Mouse (Mus musculus): ENCODE data around the gene Mitf. TPM values are rescaled to one million over a fixed set of nuclear protein-coding genes. Genes with fewer than 3 reads are reported as not detected.

Mitf gene
- polyA plus RNA-seq, 1 experiment = 6.1 TPM

DNA sequence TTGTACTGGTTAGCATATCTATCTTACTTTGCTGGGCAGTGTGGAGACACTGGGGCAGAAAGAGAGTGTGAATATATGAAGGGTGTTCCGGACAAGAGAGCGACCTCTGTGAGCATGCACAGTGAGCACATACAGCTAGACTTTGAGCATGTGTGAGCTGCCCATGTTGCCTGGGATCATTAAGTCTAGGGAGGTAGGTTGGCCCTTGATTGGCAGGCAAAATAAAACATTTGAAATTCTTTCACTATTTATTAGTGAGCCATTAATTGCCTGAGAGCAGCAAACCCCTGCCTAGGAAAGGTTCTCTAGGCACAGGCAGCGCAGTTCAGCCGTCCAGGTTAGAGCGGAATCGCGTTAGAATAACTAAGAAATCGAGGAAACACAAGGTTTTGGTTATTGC is 107.9 kb downstream of the Mitf start:
- 84% methylated on average over 8 of the region's 8 CpGs for WGBS
- Histone ChIP-seq H3K4me1 (ENCODE audit: control insufficient read depth, insufficient read depth, low read length) (peaks cover 2% of the 10 kb centered on the region; the same call in 1 of the 2 replicates), H3K4me3 (replicated peaks; ENCODE audit: extremely low read depth, low read depth, low read length) (no peak overlapping the region)
- TF ChIP-seq CTCF (IDR thresholded peaks at IDR 0.05; ENCODE audit: insufficient read depth, low read length) (no peak), POLR2A (IDR thresholded peaks at IDR 0.05; ENCODE audit: borderline replicate concordance, extremely low read depth, low read depth, low read length) (no peak)
- DNase-seq = no peak

GRCm38 (mm10) chr6:97916386-97916903 is 109.6 kb downstream of the Mitf start:
- 76% methylated on average over 7 of the region's 7 CpGs for WGBS
- Histone ChIP-seq H3K4me3 (replicated peaks; ENCODE audit: extremely low read depth, low read depth, low read length) (no peak overlapping the region), H3K4me1 (ENCODE audit: control insufficient read depth, insufficient read depth, low read length) (peaks cover 2% of the 10 kb centered on the region; the same call in 1 of the 2 replicates)
- TF ChIP-seq CTCF (IDR thresholded peaks at IDR 0.05; ENCODE audit: insufficient read depth, low read length) = no peak
- TF ChIP-seq POLR2A (IDR thresholded peaks at IDR 0.05; ENCODE audit: borderline replicate concordance, extremely low read depth, low read depth, low read length) = no peak
- no peak for DNase-seq

- TF ChIP-seq POLR2A (IDR thresholded peaks at IDR 0.05; ENCODE audit: borderline replicate concordance, extremely low read depth, low read depth, low read length) = no peak
- no peak for TF ChIP-seq CTCF (IDR thresholded peaks at IDR 0.05; ENCODE audit: insufficient read depth, low read length)
These were observed 111.2 kb downstream of the Mitf start for GRCm38 (mm10) chr6:97918051-97918450.

DNA sequence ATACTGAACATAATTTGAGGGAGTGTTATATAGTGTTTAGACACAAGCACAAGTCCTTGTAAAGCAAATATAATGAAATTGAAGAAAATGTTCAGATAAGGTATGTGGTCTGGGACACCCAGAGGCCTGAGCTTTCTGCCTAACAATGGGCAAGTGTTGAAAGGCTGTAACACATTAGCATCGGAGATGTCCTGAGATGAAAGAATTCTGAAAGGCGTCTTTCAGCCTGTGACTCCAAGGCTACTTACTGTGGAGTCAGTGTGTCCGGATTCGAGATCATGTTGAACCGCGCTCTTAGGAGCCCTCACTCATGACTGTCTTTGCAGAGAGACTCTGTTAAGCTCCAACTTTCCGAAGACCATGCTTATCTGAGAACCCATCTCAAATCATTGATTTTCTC is 111.6 kb downstream of the Mitf start:
- TF ChIP-seq CTCF (IDR thresholded peaks at IDR 0.05; ENCODE audit: insufficient read depth, low read length) = no peak
- TF ChIP-seq POLR2A (IDR thresholded peaks at IDR 0.05; ENCODE audit: borderline replicate concordance, extremely low read depth, low read depth, low read length) = no peak
- H3K4me3 ChIP-seq (replicated peaks; ENCODE audit: extremely low read depth, low read depth, low read length) = no peak overlapping the region
- WGBS = 78% methylated on average over 7 of the region's 7 CpGs
- peaks cover 2% of the 10 kb centered on the region; the same call in 1 of the 2 replicates for H3K4me1 ChIP-seq (ENCODE audit: control insufficient read depth, insufficient read depth, low read length)
- DNase-seq = no peak

More at GRCm38 (mm10) chr6:97918051-97918450, 111.2 kb downstream of the Mitf start:
- Histone ChIP-seq H3K4me3 (replicated peaks; ENCODE audit: extremely low read depth, low read depth, low read length) (no peak overlapping the region), H3K4me1 (ENCODE audit: control insufficient read depth, insufficient read depth, low read length) (peaks cover 2% of the 10 kb centered on the region; the same call in 1 of the 2 replicates)
- WGBS = 62% methylated on average over 4 of the region's 4 CpGs
- no peak for DNase-seq

DNA sequence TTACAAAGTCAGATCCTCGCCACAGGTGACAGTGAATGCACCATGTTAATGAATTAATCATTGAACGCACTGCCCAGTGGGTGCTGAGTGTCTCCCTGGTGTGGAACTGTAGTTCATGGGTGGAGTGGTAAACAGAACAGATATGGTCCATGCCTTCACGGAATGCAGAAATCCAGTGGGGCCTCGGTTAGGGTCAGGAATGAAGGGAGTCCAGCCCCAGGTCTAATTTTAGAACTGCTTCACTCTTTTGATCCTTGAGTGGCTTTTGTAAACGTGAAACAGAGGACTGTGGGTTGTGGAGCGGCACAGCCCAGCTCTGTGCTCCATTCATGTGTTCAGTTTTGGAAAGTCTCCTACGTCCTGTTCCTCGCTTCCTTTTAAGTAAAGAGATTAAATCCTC is 112.4 kb downstream of the Mitf start:
- no peak overlapping the region for H3K4me3 ChIP-seq (replicated peaks; ENCODE audit: extremely low read depth, low read depth, low read length)
- no peak for DNase-seq
- TF ChIP-seq CTCF (IDR thresholded peaks at IDR 0.05; ENCODE audit: insufficient read depth, low read length) (no peak), POLR2A (IDR thresholded peaks at IDR 0.05; ENCODE audit: borderline replicate concordance, extremely low read depth, low read depth, low read length) (no peak)
- peaks cover 2% of the 10 kb centered on the region; the same call in 1 of the 2 replicates for H3K4me1 ChIP-seq (ENCODE audit: control insufficient read depth, insufficient read depth, low read length)
- WGBS = 53% methylated on average over 8 of the region's 8 CpGs

- peaks cover 2% of the 10 kb centered on the region; the same call in 1 of the 2 replicates for H3K4me1 ChIP-seq (ENCODE audit: control insufficient read depth, insufficient read depth, low read length)
- no peak for TF ChIP-seq CTCF (IDR thresholded peaks at IDR 0.05; ENCODE audit: insufficient read depth, low read length)
- no peak for TF ChIP-seq POLR2A (IDR thresholded peaks at IDR 0.05; ENCODE audit: borderline replicate concordance, extremely low read depth, low read depth, low read length)
- H3K4me3 ChIP-seq (replicated peaks; ENCODE audit: extremely low read depth, low read depth, low read length) = no peak overlapping the region
- WGBS = 80% methylated on average over 6 of the region's 6 CpGs
- DNase-seq = no peak
These were observed 114.7 kb downstream of the Mitf start for GRCm38 (mm10) chr6:97921591-97921990.

DNA sequence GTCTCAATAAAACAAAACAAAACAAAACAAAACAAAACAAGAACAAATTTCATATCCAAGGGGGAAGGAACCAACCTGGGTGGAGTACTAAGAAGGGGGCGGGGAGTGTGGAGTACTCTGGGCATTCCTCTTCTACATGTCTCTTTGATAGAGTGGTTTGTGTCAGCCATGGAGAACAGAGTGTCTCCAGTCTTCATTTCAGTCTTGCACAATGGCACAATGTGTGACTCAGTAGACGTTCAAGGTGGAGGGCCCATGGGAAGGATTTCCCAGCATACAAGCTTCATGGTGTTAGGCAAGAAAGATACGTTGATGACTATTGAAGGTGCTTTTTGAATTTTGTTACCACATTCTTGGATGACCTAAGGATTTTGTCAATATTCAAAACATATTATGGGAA is 117.4 kb downstream of the Mitf start:
- TF ChIP-seq POLR2A (IDR thresholded peaks at IDR 0.05; ENCODE audit: borderline replicate concordance, extremely low read depth, low read depth, low read length) (no peak), CTCF (IDR thresholded peaks at IDR 0.05; ENCODE audit: insufficient read depth, low read length) (no peak)
- 80% methylated on average over 3 of the region's 3 CpGs for WGBS
- H3K4me1 ChIP-seq (ENCODE audit: control insufficient read depth, insufficient read depth, low read length) = 0 out of 2 replicates have a peak, but pooled peaks cover under 1% of the 10 kb centered on the region
- no peak overlapping the region for H3K4me3 ChIP-seq (replicated peaks; ENCODE audit: extremely low read depth, low read depth, low read length)
- no peak for DNase-seq

GRCm38 (mm10) chr6:97929051-97929450 is 122.2 kb downstream of the Mitf start:
- H3K4me3 ChIP-seq (replicated peaks; ENCODE audit: extremely low read depth, low read depth, low read length) = no peak overlapping the region
- DNase-seq = no peak
- WGBS = 77% methylated on average over 3 of the region's 3 CpGs
- no peaks in the 10 kb centered on the region for H3K4me1 ChIP-seq (ENCODE audit: control insufficient read depth, insufficient read depth, low read length)
- TF ChIP-seq POLR2A (IDR thresholded peaks at IDR 0.05; ENCODE audit: borderline replicate concordance, extremely low read depth, low read depth, low read length) = no peak
- no peak for TF ChIP-seq CTCF (IDR thresholded peaks at IDR 0.05; ENCODE audit: insufficient read depth, low read length)

DNA sequence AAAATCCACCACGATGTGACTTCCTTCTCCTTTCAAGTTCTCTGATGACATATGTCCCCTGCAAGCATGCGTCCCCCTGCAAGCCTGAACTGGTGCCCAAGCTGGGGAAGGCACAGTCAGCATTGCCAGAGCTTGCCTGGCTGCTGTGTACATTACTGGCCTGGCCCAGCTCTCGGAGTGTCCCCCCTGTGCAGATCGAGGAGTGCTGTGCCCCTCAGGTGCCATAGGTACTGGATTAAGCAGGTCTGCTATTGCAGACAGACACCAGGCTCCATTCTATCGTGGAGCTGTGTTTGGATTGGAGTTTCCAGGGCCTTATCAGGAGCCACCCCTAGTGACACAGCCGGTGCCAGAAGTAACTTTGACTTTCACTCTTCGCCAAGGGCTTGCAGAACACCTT is 122.6 kb downstream of the Mitf start:
- TF ChIP-seq POLR2A (IDR thresholded peaks at IDR 0.05; ENCODE audit: borderline replicate concordance, extremely low read depth, low read depth, low read length) (no peak), CTCF (IDR thresholded peaks at IDR 0.05; ENCODE audit: insufficient read depth, low read length) (no peak)
- no peaks in the 10 kb centered on the region for H3K4me1 ChIP-seq (ENCODE audit: control insufficient read depth, insufficient read depth, low read length)
- WGBS = 32% methylated on average over 7 of the region's 7 CpGs
- no peak overlapping the region for H3K4me3 ChIP-seq (replicated peaks; ENCODE audit: extremely low read depth, low read depth, low read length)
- no peak for DNase-seq

GRCm38 (mm10) chr6:97937139-97937538 is 130.3 kb downstream of the Mitf start:
- WGBS = 69% methylated on average over 5 of the region's 5 CpGs
- TF ChIP-seq CTCF (IDR thresholded peaks at IDR 0.05; ENCODE audit: insufficient read depth, low read length) (no peak), POLR2A (IDR thresholded peaks at IDR 0.05; ENCODE audit: borderline replicate concordance, extremely low read depth, low read depth, low read length) (no peak)
- DNase-seq = no peak
- H3K4me1 ChIP-seq (ENCODE audit: control insufficient read depth, insufficient read depth, low read length) = no peaks in the 10 kb centered on the region
- H3K4me3 ChIP-seq (replicated peaks; ENCODE audit: extremely low read depth, low read depth, low read length) = no peak overlapping the region
